Mouse (Mus musculus) retina, adult 2 months (tissue): ENCODE measurements at regions not wholly inside any gene's neighbourhood (a gene's known extent, or its start where the extent isn't known, plus 50 kb on each side); places are given as distances from the start of the nearest gene placed in this dataset.

Experiments used
- DNase-seq: peaks from one replicate; pipeline ENCODE4 v3.0.0-alpha.2; 2012; ENCODE audit warnings: low read depth, low spot score

DNA sequence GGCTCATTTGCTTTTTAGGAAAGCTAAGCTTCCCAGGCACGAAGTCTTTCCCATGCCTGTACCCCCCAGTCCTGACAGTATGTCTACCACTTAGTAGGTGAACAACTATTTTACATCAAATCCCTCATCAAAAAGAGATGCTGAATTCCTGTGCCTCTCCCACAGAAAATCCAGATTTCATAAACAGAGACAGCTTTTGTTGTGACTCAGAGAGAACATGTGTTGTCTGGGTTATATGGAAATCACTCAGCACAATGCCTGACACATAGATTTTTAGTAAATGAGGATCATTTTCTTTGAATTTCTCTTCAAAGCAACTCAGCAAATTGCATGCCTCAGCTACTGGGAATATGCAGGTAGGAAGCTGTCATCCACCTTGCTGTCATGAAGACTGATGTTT, 193.5 kb downstream of the Usp46 start:
- DNase-seq = no peak

GRCm38 (mm10) chr5:73875847-73876246, 192.4 kb downstream of the Usp46 start:
- DNase-seq = no peak

DNA sequence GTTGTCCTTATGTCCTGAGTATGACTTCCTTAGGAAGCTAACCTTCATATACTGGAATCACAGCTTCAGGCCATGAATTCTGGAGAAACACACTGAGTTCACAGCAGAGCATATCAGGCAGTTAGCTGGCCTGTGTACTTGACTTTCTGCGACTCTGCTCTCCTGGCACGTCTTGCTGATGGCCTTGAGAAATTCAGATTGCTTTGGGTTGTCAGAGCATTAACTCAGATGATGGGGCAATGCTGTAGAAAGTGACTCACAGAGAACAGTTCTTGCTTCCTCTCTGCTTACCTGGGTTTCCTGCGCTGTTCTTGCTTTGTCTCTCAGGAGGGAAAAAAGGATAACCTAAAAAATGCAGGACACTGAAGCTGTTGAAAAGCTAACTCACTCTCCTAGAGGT, 187.3 kb downstream of the Usp46 start:
- no peak for DNase-seq

DNA sequence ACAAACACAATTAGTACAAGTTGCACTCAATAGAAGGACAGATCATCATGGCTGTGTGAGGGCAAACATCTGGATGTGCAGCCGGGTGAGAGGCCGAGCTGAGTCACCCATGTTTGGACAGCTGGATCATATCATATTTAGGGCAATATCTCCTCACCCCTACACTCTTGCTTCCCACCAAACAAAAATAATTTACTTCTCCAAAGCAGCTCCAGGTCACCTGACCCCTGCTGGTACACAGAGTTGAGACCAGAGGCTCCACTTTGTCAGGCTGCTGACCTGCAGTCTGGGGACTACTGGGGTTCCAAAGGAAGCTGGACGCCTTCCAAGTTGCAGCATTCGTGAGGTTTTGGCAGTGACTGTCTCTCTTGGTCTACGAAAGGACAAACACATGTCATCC, 186.3 kb downstream of the Usp46 start:
- DNase-seq = no peak

DNA sequence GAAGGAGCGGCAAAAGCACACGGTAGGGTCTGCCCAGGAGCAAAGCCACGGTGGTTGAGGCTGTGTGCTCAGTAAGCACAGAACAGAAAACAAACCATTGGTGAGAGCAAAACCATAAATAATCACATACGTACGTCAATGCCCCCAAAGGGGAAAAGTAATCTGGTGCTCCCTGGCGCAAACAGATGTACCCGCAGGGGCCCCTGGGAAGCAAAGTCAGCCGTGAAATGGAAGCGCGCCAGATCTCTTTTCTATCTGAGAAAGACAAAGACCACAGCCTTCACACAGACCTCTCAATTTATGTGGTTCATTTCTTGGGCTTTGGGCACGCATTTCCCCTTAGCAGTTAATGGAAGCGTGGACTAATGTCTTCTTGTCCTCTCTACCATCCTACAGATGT, 183.2 kb downstream of the Usp46 start:
- DNase-seq = no peak

- no peak for DNase-seq
Measured at GRCm38 (mm10) chr5:73885691-73886090, 182.5 kb downstream of the Usp46 start.

GRCm38 (mm10) chr5:73887306-73887958, 180.8 kb downstream of the Usp46 start:
- no peak for DNase-seq

- DNase-seq = no peak
Measured at GRCm38 (mm10) chr5:73888391-73888790, 179.8 kb downstream of the Usp46 start.

DNA sequence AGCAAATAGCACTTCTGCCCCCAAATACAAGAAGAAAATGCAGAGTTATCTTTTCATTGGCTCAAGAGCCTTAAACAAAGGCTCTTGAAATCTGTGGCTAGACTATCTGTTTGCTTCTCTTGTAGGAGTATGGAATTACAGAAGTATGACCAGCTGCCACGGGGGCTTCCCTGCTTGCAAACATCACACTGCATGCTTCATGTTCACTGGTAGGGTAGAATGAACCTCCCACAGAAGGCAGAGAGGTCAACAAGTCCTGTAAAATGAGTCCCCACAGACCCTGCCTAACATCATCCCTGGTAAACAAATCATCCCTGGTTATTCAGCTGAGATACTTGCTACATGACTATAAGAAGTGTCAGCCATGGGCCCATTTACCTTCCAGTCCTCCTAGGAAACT, 178.9 kb downstream of the Usp46 start:
- DNase-seq = no peak

DNA sequence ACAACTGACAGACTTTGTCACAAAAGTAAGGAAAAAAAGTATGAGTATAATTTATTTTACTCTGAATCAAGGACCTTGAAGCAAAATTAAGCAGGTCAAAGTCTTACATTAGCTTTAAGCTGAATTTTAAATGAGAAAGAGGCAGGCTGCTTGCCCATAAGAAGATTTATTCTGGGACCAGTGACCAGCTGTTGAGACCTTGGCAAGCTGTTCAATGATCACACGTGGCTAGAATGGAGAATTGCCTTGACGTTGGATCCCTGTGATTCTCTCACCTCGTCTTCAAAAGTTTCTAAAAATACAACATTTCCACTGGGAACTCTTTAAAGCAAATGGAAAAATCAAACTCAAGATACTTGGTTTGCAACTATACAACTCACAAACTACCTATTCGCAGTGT, 177.3 kb downstream of the Usp46 start:
- DNase-seq = no peak

DNA sequence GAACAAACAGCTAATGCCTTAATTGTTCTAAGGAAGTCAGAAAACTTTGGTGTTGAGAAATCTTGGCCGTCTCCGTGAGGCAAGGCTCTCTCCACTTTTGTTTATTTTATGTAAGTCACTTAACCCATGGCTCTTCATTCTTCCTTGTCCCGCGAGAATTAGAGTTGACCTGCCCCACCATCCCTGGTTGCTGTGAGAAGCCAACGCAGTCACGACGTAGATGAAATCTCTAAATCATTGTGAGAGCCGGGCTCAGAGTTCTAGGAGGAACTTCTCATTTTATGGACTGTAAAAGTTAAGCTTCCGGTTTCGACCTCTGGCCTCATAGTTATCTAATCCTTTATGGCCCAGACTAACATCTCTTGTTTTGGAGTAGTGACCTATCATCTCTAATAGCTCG, 176.6 kb downstream of the Usp46 start:
- DNase-seq = no peak

DNA sequence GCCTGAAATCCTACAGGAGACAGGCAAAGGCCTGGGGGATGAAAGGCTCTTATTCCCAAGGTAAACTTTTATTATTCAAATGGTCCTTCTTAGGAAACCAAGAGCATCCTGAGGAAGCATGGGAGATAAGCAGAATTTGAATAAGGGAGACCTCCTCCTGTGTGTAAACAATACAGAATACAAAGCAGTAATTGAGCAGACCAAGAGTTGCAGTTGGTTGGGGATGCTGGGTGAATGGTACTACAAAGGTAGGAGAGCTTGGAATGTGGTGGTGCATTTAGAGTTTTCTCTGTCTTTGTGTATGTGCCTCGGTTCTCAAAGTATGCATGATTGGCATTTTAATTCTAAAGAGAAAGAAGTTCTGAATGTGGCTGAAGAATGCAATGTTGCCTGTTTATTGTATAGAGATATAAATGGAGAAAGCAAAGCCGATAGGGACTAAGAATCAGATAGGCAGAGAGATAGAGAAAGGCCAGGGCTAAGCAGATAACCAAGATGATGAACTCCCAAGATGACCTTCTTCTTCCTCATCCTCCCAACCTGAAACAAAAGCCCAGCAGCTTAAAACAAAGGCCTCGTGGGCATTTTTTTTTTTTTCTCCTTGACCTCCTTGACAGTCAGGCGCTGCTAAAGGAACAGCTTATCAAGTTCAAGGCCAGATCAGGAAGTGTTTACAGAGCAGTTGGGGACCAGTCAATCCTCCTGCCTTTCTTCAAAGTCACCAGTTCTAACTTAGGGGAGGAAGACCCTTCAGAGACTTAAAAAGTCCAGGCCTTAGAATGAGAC, 175.6 kb downstream of the Usp46 start:
- DNase-seq = no peak

DNA sequence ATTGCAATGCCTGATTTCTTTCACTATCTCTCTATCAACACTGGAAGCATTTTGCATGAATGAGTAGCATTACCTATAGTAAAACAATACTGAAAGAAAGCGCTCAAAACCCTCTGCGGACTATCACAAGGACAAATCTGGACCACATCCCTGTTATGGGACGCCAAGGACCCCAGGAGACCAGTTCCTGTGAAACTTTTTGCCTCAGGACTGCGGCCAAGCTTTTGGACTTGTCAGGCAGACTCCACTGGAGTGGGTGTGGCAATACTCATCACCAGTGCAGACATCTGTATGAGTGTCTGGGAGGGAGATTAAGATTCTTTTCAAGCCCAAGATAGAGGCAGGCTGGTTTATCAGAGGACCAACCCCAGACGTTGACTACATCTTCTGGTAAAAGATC, 173.0 kb downstream of the Usp46 start:
- DNase-seq = no peak

DNA sequence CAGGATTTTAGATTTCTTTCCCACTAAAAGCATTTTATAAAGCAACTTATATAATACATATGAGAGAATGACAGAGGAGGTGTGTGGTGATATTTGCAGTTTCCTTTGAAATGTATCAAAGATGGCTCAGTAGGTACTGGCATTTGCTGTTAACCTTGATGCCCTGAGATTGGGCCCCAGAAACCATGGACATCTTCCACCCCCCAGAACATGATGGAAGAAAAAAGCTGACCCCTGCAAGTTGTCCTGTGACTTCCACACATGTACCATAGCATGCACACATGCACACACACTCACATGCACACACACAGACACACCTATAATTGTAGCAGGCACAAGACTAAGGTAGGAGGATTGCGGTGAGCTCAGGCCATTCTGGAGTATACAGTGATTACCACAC, 171.4 kb downstream of the Usp46 start:
- DNase-seq = no peak

DNA sequence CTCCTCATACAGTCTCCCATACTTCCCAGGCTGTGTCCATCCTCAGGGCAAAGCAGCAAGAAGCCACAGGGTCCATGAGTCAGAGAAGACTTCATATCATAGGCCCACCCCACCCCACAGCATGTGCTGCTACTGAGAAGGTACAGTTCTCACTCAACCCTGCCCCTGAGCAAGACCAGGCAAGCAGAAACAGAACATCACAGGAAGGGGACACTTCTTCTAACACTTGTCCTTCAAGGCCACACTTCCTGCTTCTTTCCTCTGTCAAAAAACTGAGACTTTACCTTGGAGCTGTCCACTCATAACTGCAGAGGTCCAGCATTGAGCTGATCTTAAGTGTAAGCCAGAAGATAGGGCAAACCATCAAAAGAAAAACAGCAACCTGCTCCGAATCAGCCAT, 166.6 kb downstream of the Usp46 start:
- no peak for DNase-seq

GRCm38 (mm10) chr5:73902470-73903218, 165.6 kb downstream of the Usp46 start:
- DNase-seq = no peak

DNA sequence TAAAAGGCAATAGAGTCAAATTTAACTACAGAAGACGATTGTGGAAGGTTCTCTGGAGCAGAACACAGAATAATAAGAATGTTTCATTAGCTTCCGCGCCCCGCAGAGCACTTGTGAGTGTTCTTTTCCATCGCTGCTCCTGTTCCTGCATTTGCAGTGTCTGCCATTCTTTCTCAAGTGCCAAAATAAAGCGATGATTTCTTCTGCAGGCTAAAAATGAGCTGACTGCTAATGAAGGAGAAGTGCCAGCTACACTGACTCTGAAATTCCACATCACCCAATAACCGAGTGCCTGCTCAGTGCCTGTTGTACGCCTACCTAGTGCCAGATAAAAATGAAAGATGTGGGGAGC, 165.0 kb downstream of the Usp46 start:
- no peak for DNase-seq

DNA sequence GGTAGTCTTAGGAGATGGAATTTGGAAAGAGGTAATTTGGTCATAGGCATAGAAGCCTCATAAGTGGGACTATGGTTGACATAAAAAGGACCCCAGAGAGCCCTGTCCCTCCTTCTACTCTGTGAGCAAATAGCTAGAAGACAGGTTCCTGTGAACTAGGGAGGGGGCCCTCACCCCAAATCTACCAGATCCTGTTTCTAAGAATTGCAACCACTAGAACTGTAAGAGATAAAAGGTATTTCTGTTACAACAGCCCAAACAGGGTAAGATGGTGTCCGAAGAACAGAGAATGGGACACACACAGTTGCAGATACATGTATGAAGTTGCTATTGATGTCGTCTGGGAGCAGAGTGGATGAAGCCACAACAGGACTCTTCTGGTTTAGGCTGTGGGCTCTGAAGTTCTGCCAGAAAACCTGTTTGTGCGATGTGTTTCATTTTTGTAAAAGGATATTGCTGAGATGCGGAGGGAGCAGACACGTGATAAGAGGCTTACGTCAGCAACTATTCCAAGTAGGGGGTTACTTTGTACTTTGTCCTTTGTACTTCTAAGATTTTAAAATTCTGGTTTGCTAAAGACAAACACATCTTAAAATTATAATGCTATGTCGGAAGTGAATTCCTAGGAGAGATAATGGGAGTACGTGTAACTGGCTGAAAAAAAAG, 164.0 kb downstream of the Usp46 start:
- no peak for DNase-seq

DNA sequence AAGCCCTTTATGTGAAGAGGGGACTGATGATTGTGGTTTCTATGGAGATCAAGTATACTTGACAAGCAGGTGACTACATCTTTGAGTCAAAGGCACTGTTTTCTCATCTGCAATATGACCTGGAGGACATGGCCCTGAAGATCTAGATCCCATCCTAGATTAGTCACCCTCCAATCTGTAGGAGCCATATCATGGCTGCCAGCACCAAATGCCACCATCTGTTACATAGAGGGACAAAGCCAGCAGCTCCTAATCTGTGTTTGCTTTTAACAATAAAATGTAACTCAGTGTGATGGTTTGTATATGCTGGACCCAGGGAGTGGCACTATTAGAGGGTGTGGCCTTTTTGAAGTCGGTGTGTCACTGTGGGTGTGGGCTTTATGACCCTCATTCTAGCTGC, 156.1 kb downstream of the Usp46 start:
- DNase-seq = no peak

- DNase-seq = no peak
Measured at GRCm38 (mm10) chr5:73913116-73913515, 155.1 kb downstream of the Usp46 start.

DNA sequence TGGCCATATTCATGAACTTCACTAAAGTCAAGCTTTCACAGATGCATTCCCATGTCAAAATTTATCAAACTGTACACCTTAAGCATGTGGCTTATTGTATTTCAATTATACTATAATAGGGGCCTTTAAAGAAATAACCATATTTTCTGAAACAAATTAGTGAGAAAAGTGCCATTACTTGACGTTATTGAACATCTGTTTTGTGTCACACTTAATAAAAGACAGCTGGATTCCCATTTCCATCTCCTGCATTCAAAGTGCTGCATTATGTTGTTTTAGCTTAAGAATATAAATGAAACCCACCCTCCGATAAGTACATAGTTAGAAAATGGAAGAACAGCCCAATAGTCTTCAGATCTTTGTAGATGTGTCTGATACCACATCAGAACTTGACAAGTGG, 150.2 kb downstream of the Usp46 start:
- DNase-seq = no peak

DNA sequence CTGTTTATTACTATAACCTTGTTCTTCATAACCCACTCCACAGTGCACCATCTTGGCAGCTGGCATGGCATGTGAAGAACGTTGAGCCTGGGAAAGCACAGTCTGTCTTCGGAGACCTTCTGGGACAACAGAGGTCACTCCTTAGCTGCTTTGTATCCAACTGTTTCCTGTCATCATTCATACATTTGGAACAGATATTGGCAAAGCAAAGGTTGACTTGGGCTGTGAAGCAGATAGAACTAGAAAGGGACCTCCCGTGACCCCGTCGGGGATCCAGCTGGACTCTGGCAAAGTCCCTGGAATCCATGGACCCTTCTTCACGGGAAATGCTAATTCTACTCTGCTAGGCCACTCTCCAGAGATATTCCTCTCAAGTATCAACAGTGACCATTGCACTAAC, 148.3 kb downstream of the Usp46 start:
- DNase-seq = no peak
